Mouse (Mus musculus) frontal cortex, adult 2 months (tissue): ENCODE results near the gene Spata22. TPM values are rescaled to one million over a fixed set of nuclear protein-coding genes. Genes with fewer than 3 reads are reported as not detected.
A peak's percentile ranks its signal among the peaks of the same experiment; 100 is the strongest.
"Not testable (repeated sequence)": the region's sequence is repeated elsewhere in the genome, so short reads cannot be mapped to it uniquely, and the experiment has no call there.

Experiments used
- DNase-seq, 2 experiments: peaks; one replicate each; pipeline ENCODE4 v3.0.0; 2022; ENCODE audit warnings: low spot score in 1 of 2; ENCODE audit errors: extremely low spot score in 1 of 2
- polyA plus RNA-seq: library from polyadenylated mRNA; depleted of rRNA; stranded (reverse); fragments of >200 nt; gene quantifications from 2 replicates; pipeline ENCODE4 v1.2.3, GENCODE M21; 2012; rRNA removed

The Spata22 gene
- polyA plus RNA-seq, result 0.20 TPM in 1 of 2 replicates, not detected in the other

DNA sequence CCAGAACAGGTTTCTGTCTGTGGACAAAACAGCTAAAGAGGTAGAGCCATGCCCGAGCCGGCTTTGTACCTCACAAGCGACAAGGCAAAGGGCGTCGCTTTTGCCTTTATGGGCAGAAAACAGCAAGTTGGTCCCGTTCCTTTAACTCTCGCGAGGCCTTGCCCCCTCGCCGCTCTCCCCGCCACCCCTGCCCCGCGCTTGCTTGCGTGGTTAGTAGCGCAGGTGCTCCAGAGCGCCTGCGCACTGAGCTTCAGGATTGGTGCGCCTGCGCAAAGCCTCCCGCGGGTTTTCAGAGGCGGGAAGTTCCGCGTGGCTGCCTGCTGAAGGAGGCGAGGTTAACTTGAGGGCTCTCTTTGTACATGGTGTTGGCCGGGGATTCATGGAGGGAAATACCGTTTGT is at the start of gene Spata22, which contains the start of the genes Aspa and Gm49340:
Spata22 (plus strand) TSS at position 300 of the 400 bp plus-strand sequence.
Aspa (minus strand) TSS at position 155 of the 400 bp plus-strand sequence.
Gm49340 (plus strand) TSS at position 300 of the 400 bp plus-strand sequence.
- DNase-seq, result no peak

DNA sequence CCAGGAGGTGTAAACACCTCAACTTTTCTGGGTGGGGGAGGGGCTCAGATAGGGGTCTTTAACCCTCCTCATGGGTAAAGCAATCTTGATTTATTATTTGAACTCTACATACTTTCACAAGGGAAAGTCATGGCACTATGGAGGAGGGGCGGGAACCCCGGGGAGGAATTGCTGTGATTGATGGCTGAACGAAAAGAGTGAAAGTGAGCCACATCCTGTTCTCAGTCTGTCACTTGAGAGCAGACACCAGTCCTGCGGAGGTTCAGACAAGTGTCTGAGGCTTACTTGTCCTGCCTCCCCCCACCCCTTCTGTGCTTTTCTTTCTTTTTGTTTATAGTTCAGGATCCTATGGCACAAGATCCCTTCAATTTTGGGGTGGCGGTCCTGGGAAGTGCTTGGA is 48.8 kb upstream of the Spata22 start:
- DNase-seq, result no peak

DNA sequence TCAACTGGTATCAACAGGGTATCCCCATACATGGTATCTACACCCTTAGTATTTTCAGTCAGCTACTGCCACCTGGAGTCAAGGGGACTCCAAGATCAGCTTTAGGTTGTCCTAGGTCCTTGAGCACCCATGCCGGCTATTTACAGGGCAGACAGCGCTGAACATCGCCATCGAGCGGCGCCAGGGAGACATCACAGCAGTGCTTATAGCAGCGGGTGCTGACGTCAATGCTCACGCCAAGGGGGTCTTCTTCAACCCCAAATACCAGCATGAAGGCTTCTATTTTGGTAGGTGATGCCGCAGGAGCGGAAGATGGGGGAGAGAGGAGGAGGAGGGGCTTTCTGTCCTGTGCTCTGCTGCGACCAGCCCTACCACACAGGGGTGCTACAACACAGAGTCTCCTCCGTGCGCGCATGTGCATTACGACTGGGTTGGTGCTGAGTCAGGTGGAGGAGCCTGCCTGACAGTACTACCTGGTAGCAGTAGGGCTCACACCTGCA is 48.0 kb upstream of the Spata22 start:
- peak; percentile 77 to 82 for DNase-seq

DNA sequence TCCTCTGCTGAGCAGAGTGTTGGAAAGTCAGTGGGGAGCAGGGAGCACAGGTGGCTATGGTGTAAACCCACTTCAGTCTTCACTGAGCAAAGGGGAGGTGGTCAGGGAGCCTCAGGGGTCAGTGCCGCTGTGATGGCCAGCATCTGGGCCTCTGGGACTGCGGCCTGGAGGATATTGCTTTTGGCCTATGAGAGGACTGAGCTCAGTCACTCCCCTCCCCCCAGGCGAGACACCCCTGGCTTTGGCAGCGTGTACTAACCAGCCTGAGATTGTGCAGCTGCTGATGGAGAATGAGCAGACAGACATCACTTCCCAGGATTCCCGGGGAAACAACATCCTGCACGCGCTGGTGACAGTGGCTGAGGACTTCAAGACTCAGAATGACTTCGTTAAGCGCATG is 46.2 kb upstream of the Spata22 start:
- DNase-seq, result no peak

GRCm38 (mm10) chr11:73283926-73284325 is 45.6 kb upstream of the Spata22 start:
- no peak for DNase-seq

GRCm38 (mm10) chr11:73284351-73284750 is 45.2 kb upstream of the Spata22 start:
- DNase-seq, result peak in 1 of 2 experiments; percentile 15

DNA sequence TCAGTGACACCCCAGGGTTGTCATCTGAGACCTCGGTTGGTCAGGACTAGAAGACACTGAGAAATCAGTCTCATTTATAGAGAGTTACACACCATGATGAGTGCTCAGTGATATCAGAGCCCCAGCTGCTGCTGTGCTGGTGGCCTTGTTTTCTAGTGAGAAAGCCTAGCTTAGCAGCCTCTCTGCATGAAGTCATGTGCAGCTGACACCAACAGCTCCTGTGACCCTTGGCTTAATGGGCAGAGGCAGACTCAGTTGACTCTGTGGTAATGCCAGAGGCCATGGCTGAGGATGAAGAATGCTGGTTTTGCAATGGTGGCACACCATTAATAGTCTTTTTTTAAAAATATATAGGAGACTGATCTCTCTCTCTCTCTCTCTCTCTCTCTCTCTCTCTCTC is 39.9 kb upstream of the Spata22 start:
- no peak for DNase-seq

DNA sequence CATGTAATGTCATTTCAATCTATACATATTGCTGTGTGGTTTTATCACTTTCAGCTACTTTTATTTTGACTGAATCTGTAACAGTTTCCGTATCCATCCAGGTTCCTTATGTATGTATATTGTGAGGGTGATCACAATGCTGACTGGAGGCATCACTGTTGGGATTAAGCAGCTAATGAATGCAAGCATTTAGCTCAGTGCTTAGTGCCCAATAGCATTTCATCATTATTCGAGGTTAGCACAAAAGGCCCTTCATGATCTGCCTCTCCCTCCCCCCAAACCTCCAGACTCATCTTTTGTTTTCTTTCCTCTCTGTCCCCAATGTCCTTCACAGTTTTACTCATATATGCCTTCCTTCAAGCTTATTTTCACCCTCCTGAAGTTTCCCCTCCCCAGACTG is 26.4 kb upstream of the Spata22 start:
- no peak for DNase-seq

GRCm38 (mm10) chr11:73315961-73316360 is 13.6 kb upstream of the Spata22 start:
- no peak for DNase-seq

DNA sequence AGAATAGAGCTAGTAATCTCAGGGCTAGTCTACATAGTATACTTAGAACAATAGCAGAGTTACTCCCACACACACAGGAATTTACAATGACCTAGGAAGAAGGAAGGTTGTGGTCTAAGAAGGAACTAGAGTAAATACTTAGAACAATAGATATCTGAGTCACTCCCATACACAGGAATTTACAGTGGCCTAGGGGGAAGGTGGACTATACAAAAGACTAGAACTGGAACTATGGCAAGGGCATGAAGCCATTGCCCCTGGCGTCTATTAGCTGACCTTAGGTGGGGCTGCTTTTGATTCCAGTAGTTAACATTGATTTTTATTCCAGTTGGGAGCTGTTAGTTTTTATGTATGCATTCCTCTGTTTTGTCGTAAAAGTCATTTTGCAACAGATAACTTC is 11.0 kb upstream of the Spata22 start:
- DNase-seq, result not testable (repeated sequence)

DNA sequence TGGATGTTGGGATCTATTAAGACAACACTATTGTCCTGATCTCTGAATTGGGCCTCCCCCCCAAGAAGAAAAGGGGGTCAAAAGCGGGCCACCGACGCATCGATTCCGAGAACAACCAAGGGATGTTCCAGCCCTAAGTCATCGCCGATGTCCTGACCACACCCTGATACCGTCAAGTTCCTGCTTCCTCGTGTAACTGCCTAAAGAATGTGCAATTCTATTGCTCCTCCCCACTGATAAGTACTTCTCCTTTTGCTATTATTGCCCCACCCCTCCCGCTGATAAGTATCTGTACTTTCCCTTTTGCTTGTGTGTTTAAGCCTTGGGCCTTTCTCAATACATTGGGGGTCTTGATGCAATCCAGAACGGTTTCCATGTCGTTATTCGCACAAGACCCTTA is 8.5 kb upstream of the Spata22 start:
- DNase-seq, result not testable (repeated sequence)

GRCm38 (mm10) chr11:73323906-73324830 is 5.4 kb upstream of the Spata22 start:
- DNase-seq, result no peak

GRCm38 (mm10) chr11:73326485-73326886 is 3.1 kb upstream of the Spata22 start:
- DNase-seq, result no peak

- peak; percentile 2 to 37 for DNase-seq
These were observed 2.2 kb upstream of the Spata22 start for GRCm38 (mm10) chr11:73327361-73327760.

DNA sequence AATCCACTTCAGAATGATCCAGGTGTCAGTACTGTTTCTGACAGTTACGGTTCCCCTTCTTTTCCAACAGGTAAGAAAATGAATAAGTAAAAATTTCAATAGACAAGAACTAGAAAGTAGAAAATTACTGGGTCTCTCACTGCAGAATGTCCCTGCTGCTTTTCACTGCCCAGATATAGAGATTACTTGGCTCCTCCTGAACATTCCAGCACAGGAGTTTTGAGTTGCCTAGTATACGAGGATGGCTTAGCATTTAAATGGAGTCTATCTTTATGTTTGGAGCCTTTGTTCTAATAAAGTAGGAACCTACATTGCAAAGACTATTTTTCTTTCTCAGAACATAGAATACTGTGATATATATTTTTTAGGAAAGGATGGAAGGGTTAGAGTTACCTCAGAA is 3.8 kb downstream of the Spata22 start:
- DNase-seq, result no peak

DNA sequence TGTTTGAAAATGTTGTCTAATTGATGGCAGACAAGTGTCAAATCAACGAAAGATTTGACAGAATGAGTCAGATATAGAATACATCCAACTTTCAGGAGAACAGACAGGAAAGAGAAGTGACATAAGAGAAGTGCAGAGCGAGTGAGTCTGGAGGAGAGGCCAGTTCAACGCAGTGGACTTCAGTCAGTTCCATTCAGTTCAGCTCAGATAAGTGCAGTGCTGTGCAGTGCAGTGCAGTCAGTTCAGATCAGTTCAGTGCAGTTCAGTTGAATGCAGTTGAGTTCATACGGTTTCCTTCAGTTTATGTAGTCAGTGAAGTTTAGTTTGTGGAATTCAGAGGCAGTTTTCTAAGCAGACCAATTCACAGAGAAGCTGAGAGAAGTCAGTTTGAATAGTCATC is 7.4 kb downstream of the Spata22 start:
- no peak for DNase-seq

DNA sequence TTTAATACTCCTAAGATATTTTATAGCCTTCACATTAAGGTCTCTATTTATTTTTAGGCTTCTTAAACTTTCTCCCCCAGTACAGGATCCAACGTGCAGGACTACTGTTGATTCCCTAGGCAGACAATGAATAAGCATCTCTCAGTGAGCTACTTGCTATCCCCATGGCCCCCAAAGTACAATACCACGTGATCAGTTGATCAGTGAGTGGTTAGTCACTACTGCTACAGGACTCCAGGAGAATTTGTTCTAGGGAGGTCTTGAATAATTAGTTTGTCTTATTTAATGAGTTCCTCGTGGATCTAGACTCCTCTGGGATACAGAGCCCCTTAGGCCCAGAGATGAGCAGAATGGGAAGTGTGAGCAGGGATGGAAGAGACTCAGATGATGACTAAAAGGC is 20.9 kb downstream of the Spata22 start, which contains the start of gene Olfr20:
Olfr20 (plus strand) TSS at position 301 of the 400 bp plus-strand sequence.
- no peak for DNase-seq

GRCm38 (mm10) chr11:73370946-73371345 is 41.4 kb downstream of the Spata22 start, which contains the start of gene Olfr376:
Olfr376 (plus strand) TSS chr11:73371246.
- DNase-seq, result no peak

GRCm38 (mm10) chr11:73395374-73395773 is 65.8 kb downstream of the Spata22 start:
- no peak for DNase-seq
